Mouse (Mus musculus) liver, adult 2 months (tissue): ENCODE measurements around the gene Paxip1.

Experiments
- CTCF ChIP-seq: fragments of 200-500 bp; IDR thresholded peaks from 2 replicates; pipeline ENCODE4 v1.5.1; 2011; ENCODE audit warnings: low read depth, low read length, control low read depth
- POLR2A ChIP-seq: fragments of 200-500 bp; IDR thresholded peaks from 2 replicates; pipeline ENCODE4 v1.6.1; 2011; ENCODE audit warnings: low read length, control low read depth; ENCODE audit not compliant: insufficient read depth; ENCODE audit errors: extremely low read depth

DNA sequence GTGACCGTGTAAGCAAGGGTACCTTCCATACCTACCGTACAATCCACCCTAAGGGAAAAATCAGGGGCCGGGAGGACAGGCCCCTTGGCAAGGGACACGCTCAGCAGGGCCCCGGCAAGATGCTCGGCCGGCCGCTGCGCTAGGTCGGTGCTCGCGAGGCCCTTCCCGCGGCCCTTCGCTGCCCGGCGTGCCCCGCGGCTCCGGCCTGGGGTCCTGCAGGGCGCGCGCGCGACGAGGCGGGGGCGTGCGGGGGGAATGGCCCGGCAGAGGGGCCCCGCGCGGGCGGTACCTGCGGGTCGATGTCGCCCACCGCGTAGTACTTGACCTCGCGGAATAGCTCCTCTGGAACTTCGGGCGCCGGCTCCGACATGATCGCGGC is 592 bp downstream of the Paxip1 start:
- no peak for TF ChIP-seq CTCF
- TF ChIP-seq POLR2A = no peak
